Mouse (Mus musculus) liver, adult (tissue): Measurements from ENCODE around the gene Ighmbp2.

Source experiments
- GATA4 ChIP-seq: IDR thresholded peaks from 2 replicates; pipeline ENCODE4 v1.6.1; 2014; ENCODE audit warnings: mild to moderate bottlenecking, low read length; ENCODE audit not compliant: insufficient replicate concordance

The Ighmbp2 gene

GRCm38 (mm10) chr19:3265180-3265579 is 17.6 kb downstream of the Ighmbp2 start:
- TF ChIP-seq GATA4: no peak

- no peak for TF ChIP-seq GATA4
Measured at GRCm38 (mm10) chr19:3264348-3264747, 18.5 kb downstream of the Ighmbp2 start.

GRCm38 (mm10) chr19:3261764-3262525 is 20.9 kb downstream of the Ighmbp2 start:
- TF ChIP-seq GATA4: no peak

- TF ChIP-seq GATA4: no peak
Measured at GRCm38 (mm10) chr19:3261336-3261735, 21.5 kb downstream of the Ighmbp2 start.

GRCm38 (mm10) chr19:3260591-3260990 is 22.2 kb downstream of the Ighmbp2 start:
- no peak for TF ChIP-seq GATA4

- TF ChIP-seq GATA4: no peak
Measured at GRCm38 (mm10) chr19:3260016-3260415, 22.8 kb downstream of the Ighmbp2 start.
